Mouse (Mus musculus) C2C12 (cell line): ENCODE data around the gene Nek9. TPM values are rescaled to one million over a fixed set of nuclear protein-coding genes. Genes with fewer than 3 reads are reported as not detected.

Source experiments
- H3K27me3 ChIP-seq: one replicate; pipeline ENCODE4 v1.6.1; 2011; ENCODE audit not compliant: control insufficient read depth, insufficient read depth, insufficient read length
- H3K36me3 ChIP-seq: one replicate; pipeline ENCODE4 v1.6.1; 2011; ENCODE audit not compliant: control insufficient read depth, insufficient read depth
- H3K4me3 ChIP-seq: one replicate; pipeline ENCODE4 v1.5.1; 2011; ENCODE audit warnings: mild to moderate bottlenecking, control low read depth; ENCODE audit not compliant: poor library complexity, insufficient read depth, severe bottlenecking
- H3K79me2 ChIP-seq: one replicate; pipeline ENCODE4 v1.6.1; 2011; ENCODE audit not compliant: control insufficient read depth, insufficient read depth
- H3K79me3 ChIP-seq: one replicate; pipeline ENCODE4 v1.6.1; 2011; ENCODE audit warnings: low read depth, control low read depth
- H3ac ChIP-seq: one replicate; pipeline ENCODE3; 2011; ENCODE audit warnings: low read depth; ENCODE audit not compliant: control insufficient read depth, insufficient read length
- CEBPB ChIP-seq: IDR thresholded peaks from one replicate; pipeline ENCODE4 v1.6.1; 2011; ENCODE audit warnings: low read depth, mild to moderate bottlenecking, control low read depth, moderate library complexity
- CTCF ChIP-seq: IDR thresholded peaks from one replicate; pipeline ENCODE4 v1.5.1; 2011; ENCODE audit not compliant: control insufficient read depth, insufficient read depth, insufficient read length
- FOSL1 ChIP-seq: IDR thresholded peaks from one replicate; pipeline ENCODE4 v1.8.0; 2011; ENCODE audit warnings: mild to moderate bottlenecking, low read length; ENCODE audit not compliant: poor library complexity, insufficient read depth, severe bottlenecking
- MAX ChIP-seq: IDR thresholded peaks from one replicate; pipeline ENCODE4 v1.6.1; 2011; ENCODE audit warnings: mild to moderate bottlenecking, control low read depth
- MYOD1 ChIP-seq: IDR thresholded peaks from one replicate; pipeline ENCODE4 v1.6.1; 2011; ENCODE audit warnings: low read depth; ENCODE audit not compliant: control insufficient read depth, insufficient read length
- MYOG ChIP-seq: IDR thresholded peaks from one replicate; pipeline ENCODE4 v1.6.1; 2011; ENCODE audit not compliant: control insufficient read depth, insufficient read length; ENCODE audit errors: extremely low read depth
- USF1 ChIP-seq: IDR thresholded peaks from one replicate; pipeline ENCODE4 v1.6.1; 2011; ENCODE audit warnings: low read depth, mild to moderate bottlenecking, control low read depth, moderate library complexity
- polyA plus RNA-seq: library from polyadenylated mRNA; unstranded; fragments of >200 nt; fragmentation: generic; extraction: Trizol; gene quantifications from one replicate; pipeline ENCODE4 v1.2.1, GENCODE M21; 2012; ENCODE audit warnings: missing spikeins

Nek9 gene
- polyA plus RNA-seq, 1 experiment, result 28.4 TPM

GRCm38 (mm10) chr12:85270319-85270718 is 68.8 kb downstream of the Nek9 start, which contains the start of gene Mlh3:
Gene Mlh3 (minus strand): TSS chr12:85270599.
- peak within 1 kb of the TSS; percentile 19 for H3K4me3 ChIP-seq

GRCm38 (mm10) chr12:85269821-85270220 is 69.3 kb downstream of the Nek9 start:
- Histone ChIP-seq H3K4me3 (no peak overlapping the region), H3K27me3 (no peaks in the 10 kb centered on the region), H3K79me2 (no peaks in the 10 kb centered on the region), H3ac (no peak overlapping the region), H3K36me3 (peaks cover 4% of the 10 kb centered on the region), H3K79me3 (no peaks in the 10 kb centered on the region)
- TF ChIP-seq CEBPB, result no peak
- TF ChIP-seq MAX, result no peak
- no peak for TF ChIP-seq MYOG
- TF ChIP-seq FOSL1, result no peak
- no peak for TF ChIP-seq MYOD1
- no peak for TF ChIP-seq CTCF
- TF ChIP-seq USF1, result no peak

More at GRCm38 (mm10) chr12:85270319-85270718, 68.8 kb downstream of the Nek9 start, which contains the start of gene Mlh3:
- peak within 1 kb of the TSS; percentile 2 for H3ac ChIP-seq
- H3K36me3 ChIP-seq, result peaks cover 5% of the 10 kb centered on the region
- H3K79me2 ChIP-seq, result no peaks in the 10 kb centered on the region
- TF ChIP-seq MAX (peak; percentile 43), MYOD1 (no peak)
- no peaks in the 10 kb centered on the region for H3K27me3 ChIP-seq
- H3K79me3 ChIP-seq, result no peaks in the 10 kb centered on the region

GRCm38 (mm10) chr12:85266248-85266647 is 72.9 kb downstream of the Nek9 start:
- Histone ChIP-seq H3K27me3 (no peaks in the 10 kb centered on the region), H3K36me3 (no peaks in the 10 kb centered on the region), H3ac (no peak overlapping the region), H3K4me3 (no peak overlapping the region), H3K79me3 (no peaks in the 10 kb centered on the region), H3K79me2 (no peaks in the 10 kb centered on the region)
- TF ChIP-seq CTCF, result no peak

GRCm38 (mm10) chr12:85264940-85265339 is 74.2 kb downstream of the Nek9 start:
- Histone ChIP-seq H3K4me3 (no peak overlapping the region), H3K27me3 (no peaks in the 10 kb centered on the region), H3ac (no peak overlapping the region), H3K79me2 (no peaks in the 10 kb centered on the region), H3K36me3 (no peaks in the 10 kb centered on the region), H3K79me3 (no peaks in the 10 kb centered on the region)
- no peak for TF ChIP-seq CEBPB
- TF ChIP-seq MAX, result no peak
- TF ChIP-seq MYOG, result no peak
- no peak for TF ChIP-seq FOSL1
- no peak for TF ChIP-seq MYOD1
- no peak for TF ChIP-seq CTCF
- TF ChIP-seq USF1, result no peak

- H3K36me3 ChIP-seq, result no peaks in the 10 kb centered on the region
- H3K27me3 ChIP-seq, result no peaks in the 10 kb centered on the region
- H3ac ChIP-seq, result no peak overlapping the region
- no peak overlapping the region for H3K4me3 ChIP-seq
- no peak for TF ChIP-seq MAX
- TF ChIP-seq MYOG, result no peak
- no peaks in the 10 kb centered on the region for H3K79me3 ChIP-seq
- no peaks in the 10 kb centered on the region for H3K79me2 ChIP-seq
These were observed 74.6 kb downstream of the Nek9 start for GRCm38 (mm10) chr12:85264531-85264930.

- H3K79me2 ChIP-seq, result no peaks in the 10 kb centered on the region
- no peaks in the 10 kb centered on the region for H3K27me3 ChIP-seq
- no peaks in the 10 kb centered on the region for H3K36me3 ChIP-seq
- no peak overlapping the region for H3ac ChIP-seq
- H3K79me3 ChIP-seq, result no peaks in the 10 kb centered on the region
- H3K4me3 ChIP-seq, result no peak overlapping the region
- TF ChIP-seq MAX (no peak), CTCF (no peak)
These were observed 76.0 kb downstream of the Nek9 start for GRCm38 (mm10) chr12:85263190-85263589.

- no peak for TF ChIP-seq USF1
- TF ChIP-seq MYOG, result no peak
- TF ChIP-seq MYOD1, result no peak
- TF ChIP-seq MAX, result no peak
- TF ChIP-seq FOSL1, result no peak
- no peak for TF ChIP-seq CTCF
- TF ChIP-seq CEBPB, result no peak
- Histone ChIP-seq H3ac (no peak overlapping the region), H3K4me3 (no peak overlapping the region), H3K79me3 (no peaks in the 10 kb centered on the region), H3K79me2 (no peaks in the 10 kb centered on the region), H3K36me3 (no peaks in the 10 kb centered on the region), H3K27me3 (no peaks in the 10 kb centered on the region)
These were observed 76.7 kb downstream of the Nek9 start for GRCm38 (mm10) chr12:85262489-85262888.
